Mouse (Mus musculus) hindbrain, embryonic 16.5 days (tissue): ENCODE measurements around the gene Tril. TPM values are rescaled to one million over a fixed set of nuclear protein-coding genes. Genes with fewer than 3 reads are reported as not detected.

Experiments
- ATAC-seq: fragments of 200-750 bp; cut with Nextera tagmentation; 2 replicates; pipeline ENCODE4 v1.8.0; 2017; ENCODE audit warnings: moderate TSS enrichment, moderate library complexity
- H3K27ac ChIP-seq: fragments of 300-500 bp; sonication (generic); 2 replicates; pipeline ENCODE4 v1.5.1; 2014; ENCODE audit warnings: low read depth, mild to moderate bottlenecking, control low read depth, low read length, moderate library complexity
- H3K27me3 ChIP-seq: fragments of 300-500 bp; sonication (generic); replicated peaks from 2 replicates; pipeline ENCODE4 v1.6.1; 2014; ENCODE audit warnings: low read length; ENCODE audit not compliant: control insufficient read depth, insufficient read depth
- H3K36me3 ChIP-seq: fragments of 300-500 bp; sonication (generic); 2 replicates; pipeline ENCODE4 v1.6.1; 2014; ENCODE audit warnings: mild to moderate bottlenecking, low read length, moderate library complexity, mixed read lengths; ENCODE audit not compliant: control insufficient read depth, insufficient read depth
- H3K4me1 ChIP-seq: fragments of 300-500 bp; sonication (generic); 2 replicates; pipeline ENCODE4 v1.6.1; 2014; ENCODE audit warnings: low read depth, low read length; ENCODE audit not compliant: control insufficient read depth, insufficient read depth
- H3K4me2 ChIP-seq: fragments of 300-500 bp; sonication (generic); 2 replicates; pipeline ENCODE4 v1.6.1; 2014; ENCODE audit warnings: mild to moderate bottlenecking, low read length, control low read depth, moderate library complexity
- H3K4me3 ChIP-seq: fragments of 300-500 bp; sonication (generic); 2 replicates; pipeline ENCODE4 v1.5.1; 2014; ENCODE audit warnings: mild to moderate bottlenecking, low read length, control low read depth, moderate library complexity
- H3K9ac ChIP-seq: fragments of 300-500 bp; sonication (generic); 2 replicates; pipeline ENCODE4 v1.6.1; 2014; ENCODE audit warnings: low read depth, mild to moderate bottlenecking, control low read depth, low read length, moderate library complexity
- H3K9me3 ChIP-seq: fragments of 300-500 bp; sonication (generic); 2 replicates; pipeline ENCODE4 v1.6.1; 2014; ENCODE audit warnings: mild to moderate bottlenecking, low read length, moderate library complexity; ENCODE audit not compliant: control insufficient read depth
- WGBS: fragments of 180-500 bp; shearing (Covaris S2); extraction: QIAGEN DNeasy Blood & Tissue Kit; methylation state at CpG from one replicate; pipeline ENCODE4 v1.1.7; 2014; 5-methylcytosine and 5-hydroxymethylcytosine counted together
- polyA plus RNA-seq: library from polyadenylated mRNA; unstranded; fragments of >200 nt; fragmentation: Nextera tagmentation; extraction: Ambion mirVana; gene quantifications from 2 replicates; pipeline ENCODE4 v1.2.1, GENCODE M21; 2015

Gene Tril
- polyA plus RNA-seq, 1 experiment from 2014 or later: 21.7 TPM

DNA sequence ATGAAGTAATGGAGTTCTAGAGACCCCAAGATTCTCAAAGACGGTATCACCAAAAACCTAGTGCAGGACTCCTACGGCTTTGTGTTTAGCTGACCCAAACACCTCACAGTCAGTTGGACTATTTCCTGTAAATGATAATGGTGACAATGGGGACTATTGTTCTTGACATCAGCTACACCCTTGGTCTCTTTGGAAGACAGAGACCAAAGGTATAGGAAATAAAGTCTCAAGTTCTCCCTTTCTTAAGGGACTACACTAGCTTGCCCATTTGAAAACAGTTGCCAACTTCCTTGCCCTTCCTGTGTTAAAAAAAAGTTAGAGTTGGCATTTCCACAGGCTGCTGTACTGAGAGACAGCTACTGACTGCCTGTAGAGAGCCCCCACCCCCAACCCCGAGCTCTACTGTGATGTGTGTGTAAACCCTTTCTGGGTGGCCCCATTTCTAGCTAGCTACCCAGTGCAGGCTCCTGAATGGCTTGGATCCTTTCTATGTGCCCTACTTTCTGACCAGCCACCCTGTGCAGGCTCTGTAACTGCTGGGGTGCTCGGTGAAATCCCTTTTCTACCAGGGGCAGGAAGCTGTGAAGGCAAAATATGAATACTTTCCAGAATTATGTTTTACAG, 19.2 kb downstream of the Tril start:
- H3K4me2 ChIP-seq: no peak overlapping the region
- H3K27ac ChIP-seq: no peak overlapping the region
- no peaks in the 10 kb centered on the region for H3K27me3 ChIP-seq
- no peaks in the 10 kb centered on the region for H3K9me3 ChIP-seq
- H3K4me1 ChIP-seq: peaks cover 3% of the 10 kb centered on the region; the same call in 1 of the 2 replicates
- 63% methylated on average over 4 of the region's 4 CpGs for WGBS
- peak; percentile 71 for ATAC-seq
- H3K9ac ChIP-seq: no peak overlapping the region
- H3K36me3 ChIP-seq: no peaks in the 10 kb centered on the region
- no peak overlapping the region for H3K4me3 ChIP-seq

GRCm38 (mm10) chr6:53798865-53799264, 21.8 kb downstream of the Tril start:
- Histone ChIP-seq H3K27ac (no peak overlapping the region), H3K4me3 (no peak overlapping the region), H3K27me3 (0 out of 2 replicates have a peak, but pooled peaks cover 2% of the 10 kb centered on the region), H3K36me3 (no peaks in the 10 kb centered on the region), H3K4me2 (no peak overlapping the region), H3K9me3 (no peaks in the 10 kb centered on the region), H3K9ac (no peak overlapping the region), H3K4me1 (peaks cover 9% of the 10 kb centered on the region)
- no peak for ATAC-seq
- 89% methylated on average over 3 of the region's 3 CpGs for WGBS

DNA sequence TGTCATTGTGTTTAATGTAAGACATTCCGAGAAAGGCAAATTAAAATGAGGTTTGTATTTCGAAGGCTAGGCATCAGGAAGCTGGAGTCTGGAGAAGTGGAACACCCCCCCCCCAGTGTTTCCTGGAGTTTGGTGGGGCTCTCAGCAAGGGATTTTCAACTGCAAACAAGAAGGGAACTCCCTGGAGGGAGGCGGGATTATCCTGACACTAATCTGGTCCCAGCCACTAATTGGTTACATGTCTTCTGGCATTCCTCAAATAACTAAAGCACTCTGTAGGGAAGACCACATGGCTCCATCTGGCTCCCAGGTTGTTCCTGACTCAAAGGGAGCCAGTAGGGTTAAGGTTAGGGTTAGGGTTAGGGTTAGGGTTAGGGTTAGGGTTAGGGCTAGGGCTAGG, 23.8 kb downstream of the Tril start:
- H3K4me1 ChIP-seq: peaks cover 6% of the 10 kb centered on the region
- H3K9ac ChIP-seq: no peak overlapping the region
- H3K4me2 ChIP-seq: no peak overlapping the region
- 0 out of 2 replicates have a peak, but pooled peaks cover 2% of the 10 kb centered on the region for H3K27me3 ChIP-seq
- H3K4me3 ChIP-seq: no peak overlapping the region
- H3K36me3 ChIP-seq: no peaks in the 10 kb centered on the region
- no peak overlapping the region for H3K27ac ChIP-seq
- 80% methylated on average over 3 of the region's 3 CpGs for WGBS
- no peaks in the 10 kb centered on the region for H3K9me3 ChIP-seq
- ATAC-seq: no peak; the same call in 1 of the 2 replicates

- ATAC-seq: 0 out of 2 replicates have a peak, but pooled peaks have one; percentile 42
Observed at GRCm38 (mm10) chr6:53795788-53796187, 24.8 kb downstream of the Tril start.

DNA sequence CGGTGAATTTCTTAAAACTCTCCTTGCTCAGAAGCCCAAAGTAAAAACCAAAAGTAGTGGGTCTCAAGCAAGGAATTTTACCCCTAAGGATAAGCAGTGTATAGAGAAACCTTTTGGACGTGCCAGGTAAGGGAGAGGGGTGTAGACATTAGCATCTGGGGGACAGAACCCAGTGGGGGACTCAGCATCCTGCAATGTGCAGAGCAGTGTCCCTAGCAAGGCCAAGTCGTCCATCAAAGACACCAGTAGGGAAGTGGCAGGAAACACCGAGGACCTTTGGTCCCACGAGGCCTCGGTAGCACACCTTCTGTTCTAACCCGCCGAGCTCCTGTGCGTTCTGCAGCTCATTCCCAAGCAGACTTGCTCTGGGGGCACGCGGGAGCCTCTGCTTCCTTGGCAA, 25.6 kb downstream of the Tril start:
- ATAC-seq: peak; percentile 42; the same call in 1 of the 2 replicates
- H3K4me1 ChIP-seq: peaks cover 6% of the 10 kb centered on the region
- H3K9me3 ChIP-seq: no peaks in the 10 kb centered on the region
- no peak overlapping the region for H3K4me3 ChIP-seq
- no peaks in the 10 kb centered on the region for H3K36me3 ChIP-seq
- WGBS: 46% methylated on average over 11 of the region's 11 CpGs
- H3K27ac ChIP-seq: no peak overlapping the region
- 0 out of 2 replicates have a peak, but pooled peaks cover 2% of the 10 kb centered on the region for H3K27me3 ChIP-seq
- H3K4me2 ChIP-seq: peak overlapping the region; percentile 40
- H3K9ac ChIP-seq: no peak overlapping the region

More at GRCm38 (mm10) chr6:53795788-53796187, 24.8 kb downstream of the Tril start:
- peaks cover 6% of the 10 kb centered on the region for H3K4me1 ChIP-seq
- no peak overlapping the region for H3K4me3 ChIP-seq
- 0 out of 2 replicates have a peak, but pooled peaks cover 2% of the 10 kb centered on the region for H3K27me3 ChIP-seq
- H3K36me3 ChIP-seq: no peaks in the 10 kb centered on the region
- 21% methylated on average over 5 of the region's 5 CpGs for WGBS
- no peak overlapping the region for H3K4me2 ChIP-seq
- no peaks in the 10 kb centered on the region for H3K9me3 ChIP-seq
- H3K9ac ChIP-seq: no peak overlapping the region
- H3K27ac ChIP-seq: no peak overlapping the region

DNA sequence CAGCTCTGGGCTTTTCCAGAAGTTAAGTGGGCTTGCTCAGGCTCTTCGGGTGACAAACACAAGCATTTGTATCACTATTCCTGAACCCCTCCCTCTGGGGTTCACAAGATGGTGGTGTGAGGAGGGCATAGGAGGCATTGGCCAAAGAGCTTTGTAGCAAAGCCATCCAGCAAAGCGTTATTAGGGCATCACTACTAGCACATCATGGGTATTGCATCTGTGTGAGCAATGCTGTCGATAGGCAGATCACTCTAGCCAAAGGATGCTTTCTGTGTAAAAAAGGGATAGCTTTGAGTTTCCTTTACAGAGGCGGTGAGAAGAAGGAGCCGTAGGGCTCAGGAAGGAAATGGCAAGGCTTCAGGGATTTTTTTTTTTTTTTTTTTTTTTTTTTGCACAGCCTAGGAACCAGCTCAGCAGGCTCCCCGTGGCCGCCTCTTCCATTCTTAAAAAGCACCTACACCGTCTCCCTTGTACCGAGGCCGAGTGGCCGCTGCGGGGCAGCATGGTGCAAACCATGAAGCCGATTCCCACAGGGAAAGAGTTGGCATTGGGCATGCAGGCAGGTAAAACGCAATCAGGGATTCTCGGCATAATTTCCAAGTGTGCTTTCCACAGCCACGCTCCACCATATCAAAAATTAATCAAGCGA, 26.2 kb downstream of the Tril start:
- no peak overlapping the region for H3K27ac ChIP-seq
- H3K9me3 ChIP-seq: no peaks in the 10 kb centered on the region
- ATAC-seq: peak; percentile 85
- WGBS: 15% methylated on average over 17 of the region's 17 CpGs
- no peak overlapping the region for H3K4me3 ChIP-seq
- H3K9ac ChIP-seq: no peak overlapping the region
- peak overlapping the region; percentile 40 for H3K4me2 ChIP-seq
- H3K36me3 ChIP-seq: no peaks in the 10 kb centered on the region
- H3K27me3 ChIP-seq: 0 out of 2 replicates have a peak, but pooled peaks cover 2% of the 10 kb centered on the region
- peaks cover 6% of the 10 kb centered on the region for H3K4me1 ChIP-seq

DNA sequence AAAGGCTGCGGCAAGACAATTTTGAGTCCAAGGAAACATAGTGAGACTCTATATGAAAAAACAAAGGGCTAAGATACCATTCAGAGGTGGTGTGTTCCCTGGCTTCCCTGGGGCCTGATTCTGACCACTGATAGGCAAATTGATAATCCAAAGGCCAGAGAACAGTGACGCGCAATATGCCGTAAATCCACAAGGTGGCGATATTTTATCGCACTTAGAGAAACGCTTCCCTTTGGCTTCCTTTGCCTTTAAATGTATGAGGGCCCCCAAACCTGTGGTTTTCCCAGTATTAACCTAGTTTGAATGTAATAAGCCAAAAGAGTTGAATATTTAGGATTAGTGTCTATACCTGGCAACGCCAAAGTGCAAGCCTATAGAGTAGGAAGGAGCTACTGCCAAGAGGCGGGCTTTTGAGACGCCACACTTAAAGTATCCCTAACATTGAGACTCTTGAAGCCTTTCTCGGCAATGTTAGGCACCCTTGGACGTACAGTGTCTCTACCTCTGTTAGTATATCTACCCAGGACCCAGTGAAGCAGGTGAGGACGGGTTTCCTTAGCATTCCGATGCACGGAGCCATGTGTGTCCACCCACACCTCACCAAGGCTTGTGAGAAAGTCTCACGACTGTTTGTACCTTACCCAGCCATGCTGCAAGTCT, 37.6 kb downstream of the Tril start:
- no peaks in the 10 kb centered on the region for H3K9me3 ChIP-seq
- H3K4me3 ChIP-seq: no peak overlapping the region
- no peaks in the 10 kb centered on the region for H3K4me1 ChIP-seq
- H3K9ac ChIP-seq: no peak overlapping the region
- WGBS: 45% methylated on average over 16 of the region's 16 CpGs
- H3K36me3 ChIP-seq: no peaks in the 10 kb centered on the region
- H3K27me3 ChIP-seq: no peaks in the 10 kb centered on the region
- no peak overlapping the region for H3K4me2 ChIP-seq
- H3K27ac ChIP-seq: no peak overlapping the region
- peak; percentile 27; the same call in 1 of the 2 replicates for ATAC-seq

GRCm38 (mm10) chr6:53782273-53782672, 38.4 kb downstream of the Tril start:
- Histone ChIP-seq H3K36me3 (no peaks in the 10 kb centered on the region), H3K27me3 (no peaks in the 10 kb centered on the region), H3K9ac (no peak overlapping the region), H3K9me3 (no peaks in the 10 kb centered on the region), H3K4me1 (no peaks in the 10 kb centered on the region), H3K4me3 (no peak overlapping the region), H3K27ac (no peak overlapping the region), H3K4me2 (no peak overlapping the region)
- WGBS: 82% methylated on average over 5 of the region's 5 CpGs
- no peak for ATAC-seq

DNA sequence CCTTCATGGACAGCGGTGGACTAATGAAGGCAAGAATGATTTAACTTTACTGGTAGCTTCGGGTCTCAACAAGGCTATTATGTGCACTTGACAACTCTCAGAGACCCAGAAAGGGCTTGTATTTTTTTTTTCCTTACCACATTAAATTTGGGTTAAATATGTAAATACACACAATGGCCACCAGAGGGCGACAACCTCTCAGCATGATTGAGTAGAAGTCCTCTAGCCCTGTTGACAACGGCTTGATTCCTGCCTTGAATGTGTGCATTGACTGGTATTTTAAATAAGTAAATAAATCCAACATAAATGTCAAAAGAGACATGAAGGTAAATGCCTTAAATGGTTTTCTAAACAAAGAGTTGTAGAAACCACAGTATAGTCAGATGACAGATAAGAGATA, 39.5 kb downstream of the Tril start:
- no peaks in the 10 kb centered on the region for H3K4me1 ChIP-seq
- no peak overlapping the region for H3K9ac ChIP-seq
- WGBS: 3% methylated on average over 4 of the region's 4 CpGs
- H3K9me3 ChIP-seq: no peaks in the 10 kb centered on the region
- H3K4me2 ChIP-seq: no peak overlapping the region
- H3K4me3 ChIP-seq: no peak overlapping the region
- H3K27me3 ChIP-seq: no peaks in the 10 kb centered on the region
- no peak for ATAC-seq
- no peaks in the 10 kb centered on the region for H3K36me3 ChIP-seq
- H3K27ac ChIP-seq: no peak overlapping the region
